In genomic region chr2:59819415-59819814, GRCm38 (mm10) we compare ENCODE assay signal across 19 mouse cellular contexts.
DNase-seq lines count a peak whose midpoint lies in the region; ATAC-seq and TF ChIP-seq lines count a peak whose summit lies in the region.
"Had no signal": no experiment of that assay in that cellular context is flagged by ENCODE, and none has a peak within 500 bp of the region (broad histone marks: within the 10 kb centered on the region; RNA-seq: fewer than 3 reads in every experiment).

No protein-coding gene starts in this region.

- no peak overlapping the region for H3K4me2 ChIP-seq in hindbrain, embryonic 11.5 days (replicated peaks; ENCODE audit: low read depth, low read length)
- no peak overlapping the region for H3K4me2 ChIP-seq in hindbrain, embryonic 14.5 days (replicated peaks)
- H3K4me2 ChIP-seq in neural tube, embryonic 13.5 days, result no peak overlapping the region
- H3K4me2 ChIP-seq: stomach, embryonic 15.5 days had no signal

- WGBS in hindbrain, embryonic 10.5 days, result 84% methylated on average over 6 of the region's 6 CpGs
- WGBS in hindbrain, embryonic 11.5 days, result 91% methylated on average over 6 of the region's 6 CpGs
- WGBS in hindbrain, embryonic 14.5 days, result 69% methylated on average over 6 of the region's 6 CpGs
- 73% methylated on average over 6 of the region's 6 CpGs for WGBS in neural tube, embryonic 13.5 days

- H3K9ac ChIP-seq in hindbrain, embryonic 11.5 days (ENCODE audit: low read depth, low read length), result no peak overlapping the region
- H3K9ac ChIP-seq in hindbrain, embryonic 14.5 days, result 0 out of 2 replicates have a peak overlapping the region, but pooled peaks have one; percentile 20
- no peak overlapping the region for H3K9ac ChIP-seq in neural tube, embryonic 13.5 days
- H3K9ac ChIP-seq: liver, postnatal 0 days; stomach, embryonic 15.5 days had no signal

- H3K27me3 ChIP-seq in hindbrain, embryonic 10.5 days (ENCODE audit: insufficient read depth, poor library complexity, severe bottlenecking), result no peaks in the 10 kb centered on the region
- H3K27me3 ChIP-seq in hindbrain, embryonic 11.5 days (ENCODE audit: control insufficient read depth, insufficient read depth, low read length), result no peaks in the 10 kb centered on the region
- no peaks in the 10 kb centered on the region for H3K27me3 ChIP-seq in hindbrain, embryonic 14.5 days (ENCODE audit: control insufficient read depth, insufficient read depth, low read length)
- no peaks in the 10 kb centered on the region for H3K27me3 ChIP-seq in neural tube, embryonic 13.5 days
- H3K27me3 ChIP-seq: stomach, embryonic 15.5 days had no signal

- H3K36me3 ChIP-seq in hindbrain, embryonic 10.5 days, result peaks cover 29% of the 10 kb centered on the region
- no peaks in the 10 kb centered on the region for H3K36me3 ChIP-seq in hindbrain, embryonic 11.5 days (ENCODE audit: control insufficient read depth, insufficient read depth, low read length)
- no peaks in the 10 kb centered on the region for H3K36me3 ChIP-seq in hindbrain, embryonic 14.5 days (replicated peaks; ENCODE audit: control insufficient read depth, insufficient read depth)
- no peaks in the 10 kb centered on the region for H3K36me3 ChIP-seq in neural tube, embryonic 13.5 days

- no peak for TF ChIP-seq CTCF in brain, embryonic 14.5 days (IDR thresholded peaks at IDR 0.05; ENCODE audit: borderline replicate concordance, extremely low read depth, insufficient read depth, insufficient read length)

- 0 out of 2 replicates have a peak overlapping the region, but pooled peaks have one; percentile 29 for H3K27ac ChIP-seq in hindbrain, embryonic 10.5 days
- no peak overlapping the region for H3K27ac ChIP-seq in hindbrain, embryonic 11.5 days (ENCODE audit: low read depth, low read length)
- peak overlapping the region; percentile 51 for H3K27ac ChIP-seq in hindbrain, embryonic 14.5 days
- peak overlapping the region; percentile 65 for H3K27ac ChIP-seq in neural tube, embryonic 13.5 days (replicated peaks)
- H3K27ac ChIP-seq: layer of hippocampus, adult 2 months; stomach, embryonic 15.5 days had no signal

- 0 out of 2 replicates have a peak, but pooled peaks cover under 1% of the 10 kb centered on the region for H3K4me1 ChIP-seq in hindbrain, embryonic 10.5 days (replicated peaks)
- H3K4me1 ChIP-seq in hindbrain, embryonic 11.5 days (replicated peaks; ENCODE audit: control insufficient read depth, insufficient read depth, low read length), result no peaks in the 10 kb centered on the region
- H3K4me1 ChIP-seq in hindbrain, embryonic 14.5 days (replicated peaks; ENCODE audit: control insufficient read depth, insufficient read depth, low read length), result no peaks in the 10 kb centered on the region
- H3K4me1 ChIP-seq in neural tube, embryonic 13.5 days (replicated peaks), result peaks cover 5% of the 10 kb centered on the region; the same call in 1 of the 2 replicates
- H3K4me1 ChIP-seq: stomach, embryonic 15.5 days had no signal

- H3K4me3 ChIP-seq in hindbrain, embryonic 10.5 days, result no peak overlapping the region
- no peak overlapping the region for H3K4me3 ChIP-seq in hindbrain, embryonic 11.5 days (ENCODE audit: low read depth, low read length)
- H3K4me3 ChIP-seq in hindbrain, embryonic 14.5 days (replicated peaks; ENCODE audit: low read length), result no peak overlapping the region
- no peak overlapping the region for H3K4me3 ChIP-seq in neural tube, embryonic 13.5 days
- H3K4me3 ChIP-seq: layer of hippocampus, adult 2 months; stomach, embryonic 15.5 days had no signal

- H3K9me3 ChIP-seq in hindbrain, embryonic 10.5 days, result no peaks in the 10 kb centered on the region
- H3K9me3 ChIP-seq in hindbrain, embryonic 11.5 days (ENCODE audit: control insufficient read depth, low read length), result no peaks in the 10 kb centered on the region
- no peaks in the 10 kb centered on the region for H3K9me3 ChIP-seq in hindbrain, embryonic 14.5 days (ENCODE audit: control insufficient read depth, low read length)
- no peaks in the 10 kb centered on the region for H3K9me3 ChIP-seq in neural tube, embryonic 13.5 days
- H3K9me3 ChIP-seq: stomach, embryonic 15.5 days had no signal

- TF ChIP-seq POLR2A in brain, embryonic 14.5 days (IDR thresholded peaks at IDR 0.05; ENCODE audit: borderline replicate concordance, extremely low read depth, insufficient read depth, insufficient read length, poor library complexity, severe bottlenecking), result no peak

- DNase-seq in hindbrain, embryonic 10.5 days (ENCODE audit: low spot score), result no peak
- DNase-seq in hindbrain, embryonic 11.5 days (ENCODE audit: low spot score), result no peak
- peak; percentile 59 for DNase-seq in brain, embryonic 14.5 days (ENCODE audit: low read depth)
- no peak for DNase-seq in hindbrain, embryonic 14.5 days (ENCODE audit: low spot score)
- DNase-seq in testis, postnatal 10 days (ENCODE audit: low spot score), result no peak
- no peak for DNase-seq in layer of hippocampus, postnatal 10 days (ENCODE audit: low spot score in 2 of 2)
- DNase-seq: adrenal gland, postnatal 10 days; cerebellum, adult 11-12 months; cerebellum, postnatal 14 days; embryo, embryonic 11 days; kidney, postnatal 10 days; liver, postnatal 0 days; lung, postnatal 10 days; retina, postnatal 1 day; thymus, adult 2 months had no signal

- ATAC-seq in hindbrain, embryonic 11.5 days (ENCODE audit: low FRiP score), result no peak
- no peak for ATAC-seq in hindbrain, embryonic 14.5 days (ENCODE audit: low FRiP score)
- no peak for ATAC-seq in neural tube, embryonic 13.5 days (ENCODE audit: low read depth)
- ATAC-seq: intestine, postnatal 0 days; liver, postnatal 0 days had no signal
